In genomic region chr13:96433648-96434190, GRCm38 (mm10) we compare ENCODE assay signal across 14 mouse cellular contexts. TPM values are rescaled to one million over a fixed set of nuclear protein-coding genes. Genes with fewer than 3 reads are reported as not detected.
A peak's percentile ranks its signal among the peaks of the same experiment; 100 is the strongest.
DNase-seq lines count a peak whose midpoint lies in the region; ATAC-seq lines count a peak whose summit lies in the region.
"Had no signal": no experiment of that assay in that cellular context is flagged by ENCODE, and none has a peak within 500 bp of the region (broad histone marks: within the 10 kb centered on the region; RNA-seq: fewer than 3 reads in every experiment).

No protein-coding gene starts in this region.

- no peaks in the 10 kb centered on the region for H3K36me3 ChIP-seq in heart, embryonic 10.5 days
- no peaks in the 10 kb centered on the region for H3K36me3 ChIP-seq in lung, embryonic 15.5 days
- H3K36me3 ChIP-seq: limb, embryonic 12.5 days had no signal

- no peaks in the 10 kb centered on the region for H3K27me3 ChIP-seq in heart, embryonic 10.5 days (ENCODE audit: insufficient read depth, poor library complexity, severe bottlenecking)
- no peaks in the 10 kb centered on the region for H3K27me3 ChIP-seq in lung, embryonic 15.5 days
- H3K27me3 ChIP-seq: limb, embryonic 12.5 days had no signal

- no peak overlapping the region for H3K4me2 ChIP-seq in lung, embryonic 15.5 days
- H3K4me2 ChIP-seq: limb, embryonic 12.5 days had no signal

- ATAC-seq in lung, embryonic 15.5 days (ENCODE audit: borderline replicate concordance, extremely low read depth, low FRiP score, low TSS enrichment): peak; percentile 46

- WGBS in heart, embryonic 10.5 days: 37% methylated on average over 11 of the region's 11 CpGs
- 36% methylated on average over 11 of the region's 11 CpGs for WGBS in lung, embryonic 15.5 days

- H3K9me3 ChIP-seq in heart, embryonic 10.5 days: no peaks in the 10 kb centered on the region
- no peaks in the 10 kb centered on the region for H3K9me3 ChIP-seq in lung, embryonic 15.5 days
- H3K9me3 ChIP-seq: limb, embryonic 12.5 days had no signal

- H3K4me3 ChIP-seq in heart, embryonic 10.5 days: no peak overlapping the region
- no peak overlapping the region for H3K4me3 ChIP-seq in lung, embryonic 15.5 days
- H3K4me3 ChIP-seq: limb, embryonic 12.5 days had no signal

- DNase-seq in heart, embryonic 10.5 days (ENCODE audit: low spot score): no peak
- no peak for DNase-seq in heart, adult 8-10 months (ENCODE audit: low spot score)
- no peak for DNase-seq in lung, postnatal 14 days
- DNase-seq in lung, postnatal 10 days: peak; percentile 37
- peak; percentile 27 for DNase-seq in thymus, postnatal 4 days
- DNase-seq in frontal cortex, postnatal 36 days (ENCODE audit: low spot score in 2 of 2): no peak
- DNase-seq in right cerebral cortex, adult 18-20 months: no peak

- peaks cover 46% of the 10 kb centered on the region for H3K4me1 ChIP-seq in heart, embryonic 10.5 days
- peaks cover 43% of the 10 kb centered on the region for H3K4me1 ChIP-seq in lung, embryonic 15.5 days

- H3K27ac ChIP-seq in heart, embryonic 10.5 days: peak overlapping the region; percentile 65
- H3K27ac ChIP-seq in lung, embryonic 15.5 days: peak overlapping the region; percentile 26; the same call in 1 of the 2 replicates
- H3K27ac ChIP-seq: limb, embryonic 12.5 days had no signal

- no peak overlapping the region for H3K9ac ChIP-seq in lung, embryonic 15.5 days
- H3K9ac ChIP-seq: limb, embryonic 12.5 days had no signal

RNA-seq across cellular contexts. Expression of gene Ankdd1b, which starts 37.3 kb away (rescaled TPM):
- 0.24 and 0.31 TPM in 2 replicates for polyA plus RNA-seq in heart, embryonic 10.5 days (2016; fragmentation: Nextera tagmentation; extraction: Ambion mirVana)
- 1 to 10 TPM; 1.1 TPM for total RNA-seq in heart, adult 8-10 months (2022)
- 0.19 TPM in 1 of 2 replicates, not detected in the other for polyA plus RNA-seq in lung, embryonic 15.5 days (2015; fragmentation: Nextera tagmentation; extraction: Ambion mirVana)
- polyA plus RNA-seq: C2C12; midbrain, postnatal 0 days had no signal

RNA-seq across cellular contexts. Expression of gene Poc5, which starts 45.6 kb away (rescaled TPM):
- 13.3 TPM in 2 replicates for polyA plus RNA-seq in heart, embryonic 10.5 days (2016; fragmentation: Nextera tagmentation; extraction: Ambion mirVana)
- total RNA-seq in heart, adult 8-10 months (2022): 10 to 100 TPM in 3 of 4 experiments, 1 to 10 TPM in 1; 9.4 to 12.7 (median 11.0) TPM
- 18.2 and 20.8 TPM in 2 replicates for polyA plus RNA-seq in lung, embryonic 15.5 days (2015; fragmentation: Nextera tagmentation; extraction: Ambion mirVana)

RNA-seq across cellular contexts. Expression of gene Gm17622, which starts 56.8 kb away (rescaled TPM):
- polyA plus RNA-seq in heart, embryonic 10.5 days (2016; fragmentation: Nextera tagmentation; extraction: Ambion mirVana): not detected in 2 replicates
- not detected for total RNA-seq in heart, adult 8-10 months (2022)
- not detected in 2 replicates for polyA plus RNA-seq in lung, embryonic 15.5 days (2015; fragmentation: Nextera tagmentation; extraction: Ambion mirVana)
- total RNA-seq: gastrocnemius, postnatal 4 days; layer of hippocampus, adult 18-20 months; midbrain, postnatal 0 days had no signal
- polyA plus RNA-seq: C2C12; cortical plate, adult 2 months; limb, embryonic 12.5 days; midbrain, postnatal 0 days had no signal

Comparison
In these comparisons a context has a peak if more than half of its experiments do, and no peak if none do; other contexts are left out.
1. DNase-seq: peak in lung, postnatal 10 days (single experiment) and thymus, postnatal 4 days (single experiment); none in heart, embryonic 10.5 days (single experiment), heart, adult 8-10 months (single experiment), lung, postnatal 14 days (single experiment), frontal cortex, postnatal 36 days (0 of 2) and right cerebral cortex, adult 18-20 months (single experiment).